8 mouse cellular contexts compared by ENCODE assay signal in the genomic region with DNA sequence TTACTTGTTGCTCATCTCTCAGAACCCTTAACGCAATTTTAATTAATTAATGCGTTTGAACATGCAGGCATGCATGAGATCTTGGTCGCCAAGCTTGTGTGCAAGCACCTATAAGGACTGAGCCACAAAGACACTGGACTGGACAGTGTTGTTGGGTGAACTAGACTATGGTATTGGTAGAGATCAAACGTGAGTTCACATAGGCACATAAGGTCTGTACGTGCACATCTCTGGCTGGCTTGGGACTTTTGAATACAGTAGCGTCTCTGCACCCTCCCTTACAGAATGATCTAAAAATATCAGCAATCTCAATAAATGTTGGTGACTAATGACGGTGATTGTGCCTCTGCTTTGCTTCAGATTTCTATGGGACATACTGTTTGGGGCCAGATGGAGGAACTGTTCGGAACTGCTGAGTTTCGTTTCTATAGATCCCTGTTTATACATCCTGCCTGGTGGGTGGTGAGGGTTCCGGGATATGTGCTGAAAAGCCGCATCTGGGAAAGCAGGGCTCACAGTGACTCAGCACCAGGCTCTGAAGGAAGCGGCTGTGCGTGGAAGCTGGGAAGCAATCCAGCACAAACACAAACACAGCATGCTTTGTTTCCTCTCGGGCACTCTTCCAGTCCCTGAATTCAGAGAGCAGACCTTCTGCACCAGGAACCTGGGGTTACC. TPM values are rescaled to one million over a fixed set of nuclear protein-coding genes. Genes with fewer than 3 reads are reported as not detected.
DNase-seq lines count a peak whose midpoint lies in the region; ATAC-seq lines count a peak whose summit lies in the region.

No protein-coding gene starts in this region.

- H3K4me3 ChIP-seq in intestine, embryonic 16.5 days (ENCODE audit: low read length) = no peak overlapping the region

- H3K4me1 ChIP-seq in intestine, embryonic 16.5 days (ENCODE audit: control insufficient read depth, insufficient read depth, low read length) = peaks cover 8% of the 10 kb centered on the region

- H3K9me3 ChIP-seq in intestine, embryonic 16.5 days (ENCODE audit: control insufficient read depth, low read length) = no peaks in the 10 kb centered on the region

- H3K9ac ChIP-seq in intestine, embryonic 16.5 days (ENCODE audit: low read depth, low read length) = no peak overlapping the region

- H3K27ac ChIP-seq in intestine, embryonic 16.5 days (ENCODE audit: low read length) = peak overlapping the region; percentile 9; the same call in 1 of the 2 replicates

- 0 out of 2 replicates have a peak, but pooled peaks have one; percentile 39 for ATAC-seq in common myeloid progenitor, adult 5-6 weeks (replicated peaks; ENCODE audit: low read depth, poor library complexity, severe bottlenecking)
- ATAC-seq in intestine, embryonic 16.5 days = peak; percentile 92

- no peak overlapping the region; the same call in 1 of the 2 replicates for H3K4me2 ChIP-seq in intestine, embryonic 16.5 days (ENCODE audit: low read depth, low read length)

- no peaks in the 10 kb centered on the region for H3K36me3 ChIP-seq in intestine, embryonic 16.5 days (ENCODE audit: control insufficient read depth, insufficient read depth, low read length)

- DNase-seq in adrenal gland, adult 2 months = peak; percentile 76
- DNase-seq in gastrocnemius, postnatal 25 days = peak; percentile 34
- peak; percentile 75 to 95 for DNase-seq in left cerebral cortex, adult 8-10 months (ENCODE audit: low spot score in 2 of 2)
- peak; percentile 75 for DNase-seq in lung, postnatal 36 days
- DNase-seq in right cerebral cortex, postnatal 4 days = peak; percentile 56
- no peak for DNase-seq in spleen, postnatal 4 days (ENCODE audit: low spot score in 2 of 2)

- no peaks in the 10 kb centered on the region for H3K27me3 ChIP-seq in intestine, embryonic 16.5 days (replicated peaks; ENCODE audit: control insufficient read depth, insufficient read depth, low read length)

- 44% methylated on average over 14 of the region's 14 CpGs for WGBS in intestine, embryonic 16.5 days

RNA-seq across cellular contexts. Expression of gene Erich3, which starts 28.4 kb away (rescaled TPM):
- total RNA-seq in adrenal gland, adult 2 months (2021) = under 1 TPM; 0.46 to 0.79 TPM
- polyA plus RNA-seq in adrenal gland, adult 2 months (2012; rRNA removed) = 0.08 and 0.09 TPM in 2 replicates
- total RNA-seq in common myeloid progenitor, adult 5-6 weeks (2017) = not detected in 2 replicates
- not detected for total RNA-seq in gastrocnemius, postnatal 25 days (2021)
- 0.13 TPM in 1 of 2 replicates, not detected in the other for polyA plus RNA-seq in intestine, embryonic 16.5 days (2015; fragmentation: Nextera tagmentation; extraction: Ambion mirVana)
- total RNA-seq in left cerebral cortex, adult 8-10 months (2022) = 10 to 100 TPM; 13.9 to 16.2 (median 14.9) TPM

Comparison
In these comparisons a context has a peak if more than half of its experiments do, and no peak if none do; other contexts are left out.
1. DNase-seq: peak in adrenal gland, adult 2 months (single experiment), gastrocnemius, postnatal 25 days (single experiment), left cerebral cortex, adult 8-10 months (2 of 2), lung, postnatal 36 days (single experiment) and right cerebral cortex, postnatal 4 days (single experiment); none in spleen, postnatal 4 days (0 of 2).
2. RNA of gene Erich3, which starts 28.4 kb away (total RNA-seq): 13.9 to 16.2 TPM in left cerebral cortex, adult 8-10 months; 0.46 to 0.79 TPM in adrenal gland, adult 2 months, not detected in gastrocnemius, postnatal 25 days and not detected in common myeloid progenitor, adult 5-6 weeks; every median in the first group is over 4 times any median in the second.